Mouse (Mus musculus): ENCODE measurements around the gene Hmx1. TPM values are rescaled to one million over a fixed set of nuclear protein-coding genes. Genes with fewer than 3 reads are reported as not detected.

The Hmx1 gene
- polyA plus RNA-seq, 1 experiment from 2014 or later = 5.5 TPM

GRCm38 (mm10) chr5:35441411-35441810, 52.5 kb downstream of the Hmx1 start:
- H3K36me3 ChIP-seq (replicated peaks) = no peaks in the 10 kb centered on the region
- 71% methylated on average over 9 of the region's 9 CpGs for WGBS
- peaks cover 27% of the 10 kb centered on the region; the same call in 1 of the 2 replicates for H3K27me3 ChIP-seq (replicated peaks; ENCODE audit: low read depth, poor library complexity, severe bottlenecking)
- no peak overlapping the region for H3K27ac ChIP-seq (replicated peaks)
- peaks cover 19% of the 10 kb centered on the region for H3K4me1 ChIP-seq
- H3K9me3 ChIP-seq = peaks cover 12% of the 10 kb centered on the region
- H3K4me3 ChIP-seq = no peak overlapping the region
- DNase-seq (ENCODE audit: low spot score) = no peak

- Histone ChIP-seq H3K4me1 (peaks cover 31% of the 10 kb centered on the region), H3K27ac (replicated peaks) (no peak overlapping the region)
- DNase-seq (ENCODE audit: low spot score) = no peak
Observed at GRCm38 (mm10) chr5:35444731-35445130, 55.8 kb downstream of the Hmx1 start.

GRCm38 (mm10) chr5:35447656-35448443, 58.9 kb downstream of the Hmx1 start:
- Histone ChIP-seq H3K27me3 (replicated peaks; ENCODE audit: low read depth, poor library complexity, severe bottlenecking) (peaks cover 56% of the 10 kb centered on the region), H3K36me3 (replicated peaks) (no peaks in the 10 kb centered on the region), H3K4me1 (peaks cover 28% of the 10 kb centered on the region), H3K27ac (replicated peaks) (peak overlapping the region; percentile 75), H3K9me3 (no peaks in the 10 kb centered on the region), H3K4me3 (peak overlapping the region; percentile 47)
- peak; percentile 81 for DNase-seq (ENCODE audit: low spot score)
- WGBS = 22% methylated on average over 27 of the region's 27 CpGs

More at GRCm38 (mm10) chr5:35444731-35445130, 55.8 kb downstream of the Hmx1 start:
- H3K9me3 ChIP-seq = no peaks in the 10 kb centered on the region
- H3K36me3 ChIP-seq (replicated peaks) = no peaks in the 10 kb centered on the region
- no peak overlapping the region for H3K4me3 ChIP-seq
- WGBS = 92% methylated on average over 12 of the region's 12 CpGs
- peaks cover 42% of the 10 kb centered on the region for H3K27me3 ChIP-seq (replicated peaks; ENCODE audit: low read depth, poor library complexity, severe bottlenecking)

Other genes starting within 250 kb of the Hmx1 start
- gene Adra2c, start 110.8 kb upstream of the Hmx1 start, polyA plus RNA-seq (2016; fragmentation: Nextera tagmentation; extraction: Ambion mirVana) = 0.04 TPM in 1 of 2 replicates, not detected in the other
- 7.1 and 7.6 TPM in 2 replicates for gene Cpz, start 136.6 kb downstream of the Hmx1 start, polyA plus RNA-seq (2016; fragmentation: Nextera tagmentation; extraction: Ambion mirVana)
- gene Trmt44, start 186.0 kb downstream of the Hmx1 start, polyA plus RNA-seq (2016; fragmentation: Nextera tagmentation; extraction: Ambion mirVana) = 10.0 and 10.2 TPM in 2 replicates
- gene Acox3, start 193.9 kb downstream of the Hmx1 start, polyA plus RNA-seq (2016; fragmentation: Nextera tagmentation; extraction: Ambion mirVana) = 10.9 and 11.0 TPM in 2 replicates

Measured in embryonic facial prominence, embryonic 10.5 days (tissue).